Mouse (Mus musculus) frontal cortex, adult (tissue): Measurements from ENCODE around the gene Man2a1.
A peak's percentile ranks its signal among the peaks of the same experiment; 100 is the strongest.

ENCODE experiments used
- ATAC-seq: cut with Nextera tagmentation; 2 replicates; pipeline ENCODE4 v1.9.2; 2017; ENCODE audit warnings: mild to moderate bottlenecking, moderate library complexity, mixed read lengths; ENCODE audit not compliant: low TSS enrichment

Man2a1 gene

GRCm38 (mm10) chr17:64628796-64629195, 28.3 kb downstream of the Man2a1 start:
- ATAC-seq: 0 out of 2 replicates have a peak, but pooled peaks have one; percentile 23

- no peak for ATAC-seq
These were observed 28.9 kb downstream of the Man2a1 start for GRCm38 (mm10) chr17:64629486-64629885.

GRCm38 (mm10) chr17:64630506-64630905, 30.0 kb downstream of the Man2a1 start:
- ATAC-seq: peak; percentile 93

- peak; percentile 88 for ATAC-seq
These were observed 37.5 kb downstream of the Man2a1 start for GRCm38 (mm10) chr17:64637868-64638537.

GRCm38 (mm10) chr17:64641376-64641775, 40.8 kb downstream of the Man2a1 start:
- no peak for ATAC-seq

- no peak for ATAC-seq
These were observed 43.1 kb downstream of the Man2a1 start for GRCm38 (mm10) chr17:64643644-64644043.

GRCm38 (mm10) chr17:64644888-64645605, 44.5 kb downstream of the Man2a1 start:
- ATAC-seq: no peak

- ATAC-seq: no peak
These were observed 46.9 kb downstream of the Man2a1 start for GRCm38 (mm10) chr17:64647396-64647795.

- peak; percentile 66 for ATAC-seq
These were observed 50.2 kb downstream of the Man2a1 start for GRCm38 (mm10) chr17:64650702-64651101.

GRCm38 (mm10) chr17:64653621-64654020, 53.1 kb downstream of the Man2a1 start:
- no peak for ATAC-seq

GRCm38 (mm10) chr17:64659682-64660081, 59.1 kb downstream of the Man2a1 start:
- no peak for ATAC-seq

GRCm38 (mm10) chr17:64666518-64666917, 66.0 kb downstream of the Man2a1 start:
- peak; percentile 93 for ATAC-seq

- no peak for ATAC-seq
These were observed 68.0 kb downstream of the Man2a1 start for GRCm38 (mm10) chr17:64668504-64668903.

- no peak for ATAC-seq
These were observed 73.9 kb downstream of the Man2a1 start for GRCm38 (mm10) chr17:64674401-64674800.

- ATAC-seq: no peak
These were observed 74.4 kb downstream of the Man2a1 start for GRCm38 (mm10) chr17:64674980-64675379.

- ATAC-seq: peak; percentile 62; the same call in 1 of the 2 replicates
These were observed 76.4 kb downstream of the Man2a1 start for GRCm38 (mm10) chr17:64676735-64677469.

GRCm38 (mm10) chr17:64681461-64681860, 80.9 kb downstream of the Man2a1 start:
- ATAC-seq: no peak

GRCm38 (mm10) chr17:64681927-64682326, 81.4 kb downstream of the Man2a1 start:
- ATAC-seq: no peak

- ATAC-seq: no peak; the same call in 1 of the 2 replicates
These were observed 83.6 kb downstream of the Man2a1 start for GRCm38 (mm10) chr17:64684088-64684487.

- ATAC-seq: no peak
These were observed 84.8 kb downstream of the Man2a1 start for GRCm38 (mm10) chr17:64685216-64685903.

- ATAC-seq: peak; percentile 86
These were observed 89.1 kb downstream of the Man2a1 start for GRCm38 (mm10) chr17:64689614-64690013.

GRCm38 (mm10) chr17:64697277-64697831, 96.8 kb downstream of the Man2a1 start:
- ATAC-seq: no peak
